Mouse (Mus musculus): ENCODE data around the gene Gm17268. TPM values are rescaled to one million over a fixed set of nuclear protein-coding genes. Genes with fewer than 3 reads are reported as not detected.
A peak's percentile ranks its signal among the peaks of the same experiment; 100 is the strongest.

The Gm17268 gene
- polyA plus RNA-seq, 1 experiment from 2014 or later = not detected

- 85% methylated on average over 7 of the region's 7 CpGs for WGBS
- Histone ChIP-seq H3K9me3 (ENCODE audit: low read length) (no peaks in the 10 kb centered on the region), H3K4me1 (ENCODE audit: insufficient read depth, low read length) (peaks cover 8% of the 10 kb centered on the region), H3K4me2 (replicated peaks; ENCODE audit: low read depth, low read length) (no peak overlapping the region), H3K27me3 (ENCODE audit: insufficient read depth, low read length) (no peaks in the 10 kb centered on the region), H3K36me3 (ENCODE audit: insufficient read depth, low read length) (no peaks in the 10 kb centered on the region), H3K4me3 (ENCODE audit: low read length) (no peak overlapping the region), H3K27ac (ENCODE audit: low read length) (no peak overlapping the region), H3K9ac (replicated peaks; ENCODE audit: low read length) (no peak overlapping the region)
- no peak for ATAC-seq (ENCODE audit: low FRiP score, low TSS enrichment)
Observed at GRCm38 (mm10) chr11:82034446-82034845, 3.9 kb downstream of the Gm17268 start.

GRCm38 (mm10) chr11:82032678-82033344 is 5.6 kb downstream of the Gm17268 start:
- no peaks in the 10 kb centered on the region for H3K9me3 ChIP-seq (ENCODE audit: low read length)
- no peaks in the 10 kb centered on the region for H3K27me3 ChIP-seq (ENCODE audit: insufficient read depth, low read length)
- H3K9ac ChIP-seq (replicated peaks; ENCODE audit: low read length) = no peak overlapping the region
- peak; percentile 76 for ATAC-seq (ENCODE audit: low FRiP score, low TSS enrichment)
- H3K4me3 ChIP-seq (ENCODE audit: low read length) = no peak overlapping the region
- no peaks in the 10 kb centered on the region for H3K36me3 ChIP-seq (ENCODE audit: insufficient read depth, low read length)
- no peak overlapping the region for H3K4me2 ChIP-seq (replicated peaks; ENCODE audit: low read depth, low read length)
- H3K4me1 ChIP-seq (ENCODE audit: insufficient read depth, low read length) = peaks cover 8% of the 10 kb centered on the region
- WGBS = 36% methylated on average over 8 of the region's 8 CpGs
- peak overlapping the region; percentile 75 for H3K27ac ChIP-seq (ENCODE audit: low read length)

- no peaks in the 10 kb centered on the region for H3K9me3 ChIP-seq (ENCODE audit: low read length)
- peak overlapping the region; percentile 75 for H3K27ac ChIP-seq (ENCODE audit: low read length)
- H3K36me3 ChIP-seq (ENCODE audit: insufficient read depth, low read length) = no peaks in the 10 kb centered on the region
- H3K4me1 ChIP-seq (ENCODE audit: insufficient read depth, low read length) = peaks cover 8% of the 10 kb centered on the region
- H3K27me3 ChIP-seq (ENCODE audit: insufficient read depth, low read length) = no peaks in the 10 kb centered on the region
- H3K9ac ChIP-seq (replicated peaks; ENCODE audit: low read length) = no peak overlapping the region
- H3K4me3 ChIP-seq (ENCODE audit: low read length) = no peak overlapping the region
- ATAC-seq (ENCODE audit: low FRiP score, low TSS enrichment) = no peak
- H3K4me2 ChIP-seq (replicated peaks; ENCODE audit: low read depth, low read length) = no peak overlapping the region
Observed at GRCm38 (mm10) chr11:82032136-82032535, 6.2 kb downstream of the Gm17268 start.

- H3K9ac ChIP-seq (replicated peaks; ENCODE audit: low read length) = no peak overlapping the region
- ATAC-seq (ENCODE audit: low FRiP score, low TSS enrichment) = no peak
- WGBS = 80% methylated on average over 2 of the region's 2 CpGs
Observed at GRCm38 (mm10) chr11:82030171-82030570, 8.2 kb downstream of the Gm17268 start.

GRCm38 (mm10) chr11:82023769-82024168 is 14.6 kb downstream of the Gm17268 start:
- H3K4me1 ChIP-seq (ENCODE audit: insufficient read depth, low read length) = no peaks in the 10 kb centered on the region
- 79% methylated on average over 4 of the region's 4 CpGs for WGBS
- H3K27ac ChIP-seq (ENCODE audit: low read length) = no peak overlapping the region
- no peaks in the 10 kb centered on the region for H3K36me3 ChIP-seq (ENCODE audit: insufficient read depth, low read length)
- no peaks in the 10 kb centered on the region for H3K27me3 ChIP-seq (ENCODE audit: insufficient read depth, low read length)
- no peak overlapping the region for H3K4me2 ChIP-seq (replicated peaks; ENCODE audit: low read depth, low read length)
- H3K9ac ChIP-seq (replicated peaks; ENCODE audit: low read length) = no peak overlapping the region
- H3K9me3 ChIP-seq (ENCODE audit: low read length) = no peaks in the 10 kb centered on the region
- no peak overlapping the region for H3K4me3 ChIP-seq (ENCODE audit: low read length)
- no peak for ATAC-seq (ENCODE audit: low FRiP score, low TSS enrichment)

More at GRCm38 (mm10) chr11:82030171-82030570, 8.2 kb downstream of the Gm17268 start:
- Histone ChIP-seq H3K27me3 (ENCODE audit: insufficient read depth, low read length) (no peaks in the 10 kb centered on the region), H3K9me3 (ENCODE audit: low read length) (no peaks in the 10 kb centered on the region), H3K4me3 (ENCODE audit: low read length) (no peak overlapping the region), H3K36me3 (ENCODE audit: insufficient read depth, low read length) (no peaks in the 10 kb centered on the region), H3K4me1 (ENCODE audit: insufficient read depth, low read length) (peaks cover 8% of the 10 kb centered on the region), H3K4me2 (replicated peaks; ENCODE audit: low read depth, low read length) (no peak overlapping the region), H3K27ac (ENCODE audit: low read length) (no peak overlapping the region)

GRCm38 (mm10) chr11:82022504-82023056 is 15.8 kb downstream of the Gm17268 start:
- ATAC-seq (ENCODE audit: low FRiP score, low TSS enrichment) = no peak
- Histone ChIP-seq H3K9me3 (ENCODE audit: low read length) (no peaks in the 10 kb centered on the region), H3K27ac (ENCODE audit: low read length) (no peak overlapping the region), H3K9ac (replicated peaks; ENCODE audit: low read length) (no peak overlapping the region), H3K4me2 (replicated peaks; ENCODE audit: low read depth, low read length) (no peak overlapping the region), H3K4me1 (ENCODE audit: insufficient read depth, low read length) (no peaks in the 10 kb centered on the region), H3K36me3 (ENCODE audit: insufficient read depth, low read length) (no peaks in the 10 kb centered on the region), H3K27me3 (ENCODE audit: insufficient read depth, low read length) (no peaks in the 10 kb centered on the region), H3K4me3 (ENCODE audit: low read length) (no peak overlapping the region)
- WGBS = 94% methylated on average over 6 of the region's 6 CpGs

GRCm38 (mm10) chr11:82021406-82021805 is 17.0 kb downstream of the Gm17268 start:
- Histone ChIP-seq H3K4me1 (ENCODE audit: insufficient read depth, low read length) (no peaks in the 10 kb centered on the region), H3K4me2 (replicated peaks; ENCODE audit: low read depth, low read length) (no peak overlapping the region), H3K4me3 (ENCODE audit: low read length) (no peak overlapping the region), H3K9ac (replicated peaks; ENCODE audit: low read length) (no peak overlapping the region), H3K27ac (ENCODE audit: low read length) (no peak overlapping the region), H3K9me3 (ENCODE audit: low read length) (no peaks in the 10 kb centered on the region), H3K27me3 (ENCODE audit: insufficient read depth, low read length) (no peaks in the 10 kb centered on the region), H3K36me3 (ENCODE audit: insufficient read depth, low read length) (no peaks in the 10 kb centered on the region)
- 65% methylated on average over 3 of the region's 3 CpGs for WGBS
- no peak for ATAC-seq (ENCODE audit: low FRiP score, low TSS enrichment)

- Histone ChIP-seq H3K9me3 (ENCODE audit: low read length) (no peaks in the 10 kb centered on the region), H3K4me1 (ENCODE audit: insufficient read depth, low read length) (no peaks in the 10 kb centered on the region), H3K9ac (replicated peaks; ENCODE audit: low read length) (no peak overlapping the region), H3K4me3 (ENCODE audit: low read length) (no peak overlapping the region), H3K36me3 (ENCODE audit: insufficient read depth, low read length) (no peaks in the 10 kb centered on the region), H3K27me3 (ENCODE audit: insufficient read depth, low read length) (no peaks in the 10 kb centered on the region), H3K4me2 (replicated peaks; ENCODE audit: low read depth, low read length) (no peak overlapping the region), H3K27ac (ENCODE audit: low read length) (no peak overlapping the region)
- ATAC-seq (ENCODE audit: low FRiP score, low TSS enrichment) = no peak
Observed at GRCm38 (mm10) chr11:82019793-82020192, 18.6 kb downstream of the Gm17268 start.

GRCm38 (mm10) chr11:82019389-82019788 is 19.0 kb downstream of the Gm17268 start:
- no peak for ATAC-seq (ENCODE audit: low FRiP score, low TSS enrichment)
- H3K4me2 ChIP-seq (replicated peaks; ENCODE audit: low read depth, low read length) = no peak overlapping the region
- H3K27ac ChIP-seq (ENCODE audit: low read length) = no peak overlapping the region
- 49% methylated on average over 2 of the region's 2 CpGs for WGBS
- no peaks in the 10 kb centered on the region for H3K27me3 ChIP-seq (ENCODE audit: insufficient read depth, low read length)
- no peak overlapping the region for H3K4me3 ChIP-seq (ENCODE audit: low read length)
- H3K4me1 ChIP-seq (ENCODE audit: insufficient read depth, low read length) = no peaks in the 10 kb centered on the region
- no peaks in the 10 kb centered on the region for H3K9me3 ChIP-seq (ENCODE audit: low read length)
- no peaks in the 10 kb centered on the region for H3K36me3 ChIP-seq (ENCODE audit: insufficient read depth, low read length)
- H3K9ac ChIP-seq (replicated peaks; ENCODE audit: low read length) = no peak overlapping the region

- Histone ChIP-seq H3K27me3 (ENCODE audit: insufficient read depth, low read length) (no peaks in the 10 kb centered on the region), H3K36me3 (ENCODE audit: insufficient read depth, low read length) (no peaks in the 10 kb centered on the region), H3K27ac (ENCODE audit: low read length) (no peak overlapping the region), H3K9me3 (ENCODE audit: low read length) (no peaks in the 10 kb centered on the region), H3K4me3 (ENCODE audit: low read length) (no peak overlapping the region), H3K4me2 (replicated peaks; ENCODE audit: low read depth, low read length) (no peak overlapping the region), H3K4me1 (ENCODE audit: insufficient read depth, low read length) (no peaks in the 10 kb centered on the region), H3K9ac (replicated peaks; ENCODE audit: low read length) (no peak overlapping the region)
- ATAC-seq (ENCODE audit: low FRiP score, low TSS enrichment) = no peak
- 79% methylated on average over 3 of the region's 3 CpGs for WGBS
Observed at GRCm38 (mm10) chr11:82016181-82016780, 22.1 kb downstream of the Gm17268 start.
